Mouse (Mus musculus) limb, embryonic 10.5 days (tissue): ENCODE data around the gene Ccdc28b. TPM values are rescaled to one million over a fixed set of nuclear protein-coding genes. Genes with fewer than 3 reads are reported as not detected.

ENCODE experiments used
- DNase-seq: peaks from one replicate; pipeline ENCODE4 v3.0.0-alpha.2; 2017; ENCODE audit warnings: low spot score
- H3K27ac ChIP-seq: fragments of 300-500 bp; sonication (generic); 2 replicates; pipeline ENCODE4 v1.5.1; 2016; ENCODE audit warnings: mild to moderate bottlenecking
- H3K27me3 ChIP-seq: fragments of 300-500 bp; sonication (generic); 2 replicates; pipeline ENCODE4 v1.6.1; 2016; ENCODE audit warnings: low read depth, mild to moderate bottlenecking; ENCODE audit not compliant: poor library complexity, severe bottlenecking
- H3K36me3 ChIP-seq: fragments of 300-500 bp; sonication (generic); 2 replicates; pipeline ENCODE4 v1.6.1; 2016; ENCODE audit warnings: mild to moderate bottlenecking, moderate library complexity
- H3K4me1 ChIP-seq: fragments of 300-500 bp; sonication (generic); 2 replicates; pipeline ENCODE4 v1.6.1; 2016
- H3K4me3 ChIP-seq: fragments of 300-500 bp; sonication (generic); 2 replicates; pipeline ENCODE4 v1.5.1; 2016; ENCODE audit warnings: mild to moderate bottlenecking, moderate library complexity
- H3K9me3 ChIP-seq: fragments of 300-500 bp; sonication (generic); replicated peaks from 2 replicates; pipeline ENCODE4 v1.6.1; 2016; ENCODE audit warnings: mild to moderate bottlenecking
- WGBS: fragments of 180-500 bp; shearing (Covaris S2); methylation state at CpG from one replicate; pipeline ENCODE4 v1.1.7; 2016; 5-methylcytosine and 5-hydroxymethylcytosine counted together
- polyA plus RNA-seq: library from polyadenylated mRNA; unstranded; fragments of >200 nt; fragmentation: Nextera tagmentation; extraction: Ambion mirVana; gene quantifications from 2 replicates; pipeline ENCODE4 v1.2.1, GENCODE M21; 2016

Ccdc28b gene
- polyA plus RNA-seq, 1 experiment from 2014 or later: 42.3 TPM

GRCm38 (mm10) chr4:129600233-129601158 is 23.3 kb downstream of the Ccdc28b start, which contains the start of the genes Eif3i and Tmem234:
Eif3i (minus strand) TSS chr4:129600648.
Tmem234 (plus strand) TSS chr4:129600668.
- under 1% methylated on average over 74 of the region's 74 CpGs for WGBS
- Histone ChIP-seq H3K27me3 (no peaks in the 10 kb centered on the region), H3K4me1 (peaks cover 28% of the 10 kb centered on the region), H3K36me3 (peaks cover 77% of the 10 kb centered on the region), H3K27ac (peak within 1 kb of the TSS; percentile 93), H3K4me3 (peak within 1 kb of the TSS; percentile 100), H3K9me3 (no peaks in the 10 kb centered on the region)
- DNase-seq: peak; percentile 91

GRCm38 (mm10) chr4:129588865-129589264 is 34.9 kb downstream of the Ccdc28b start:
- Histone ChIP-seq H3K27ac (no peak overlapping the region), H3K27me3 (no peaks in the 10 kb centered on the region), H3K4me1 (peaks cover 22% of the 10 kb centered on the region), H3K9me3 (no peaks in the 10 kb centered on the region), H3K36me3 (peaks cover 40% of the 10 kb centered on the region), H3K4me3 (no peak overlapping the region)
- WGBS: 81% methylated on average over 4 of the region's 4 CpGs
- DNase-seq: no peak

GRCm38 (mm10) chr4:129586943-129587342 is 36.8 kb downstream of the Ccdc28b start:
- no peak for DNase-seq
- Histone ChIP-seq H3K9me3 (no peaks in the 10 kb centered on the region), H3K36me3 (peaks cover 21% of the 10 kb centered on the region), H3K27me3 (no peaks in the 10 kb centered on the region), H3K4me1 (peaks cover 22% of the 10 kb centered on the region), H3K4me3 (no peak overlapping the region), H3K27ac (no peak overlapping the region)
- WGBS: 67% methylated on average over 1 of the region's 1 CpGs

GRCm38 (mm10) chr4:129585773-129586172 is 38.0 kb downstream of the Ccdc28b start:
- Histone ChIP-seq H3K9me3 (no peaks in the 10 kb centered on the region), H3K36me3 (peaks cover 10% of the 10 kb centered on the region), H3K4me3 (peak overlapping the region; percentile 56; the same call in 1 of the 2 replicates), H3K4me1 (peaks cover 22% of the 10 kb centered on the region), H3K27ac (0 out of 2 replicates have a peak overlapping the region, but pooled peaks have one; percentile 79), H3K27me3 (no peaks in the 10 kb centered on the region)
- WGBS: 77% methylated on average over 9 of the region's 9 CpGs
- no peak for DNase-seq

GRCm38 (mm10) chr4:129584884-129585608 is 38.7 kb downstream of the Ccdc28b start:
- H3K36me3 ChIP-seq: peaks cover 2% of the 10 kb centered on the region
- H3K4me3 ChIP-seq: peak overlapping the region; percentile 56
- no peaks in the 10 kb centered on the region for H3K27me3 ChIP-seq
- peak overlapping the region; percentile 79 for H3K27ac ChIP-seq
- peak; percentile 87 for DNase-seq
- peaks cover 22% of the 10 kb centered on the region for H3K4me1 ChIP-seq
- H3K9me3 ChIP-seq: no peaks in the 10 kb centered on the region
- 2% methylated on average over 36 of the region's 36 CpGs for WGBS

- no peak for DNase-seq
- Histone ChIP-seq H3K4me3 (peak overlapping the region; percentile 56), H3K27me3 (no peaks in the 10 kb centered on the region), H3K27ac (peak overlapping the region; percentile 79; the same call in 1 of the 2 replicates), H3K36me3 (no peaks in the 10 kb centered on the region), H3K9me3 (no peaks in the 10 kb centered on the region), H3K4me1 (peaks cover 22% of the 10 kb centered on the region)
- 69% methylated on average over 1 of the region's 1 CpGs for WGBS
Observed at GRCm38 (mm10) chr4:129584370-129584769, 39.4 kb downstream of the Ccdc28b start.

GRCm38 (mm10) chr4:129582251-129582650 is 41.5 kb downstream of the Ccdc28b start:
- H3K9me3 ChIP-seq: no peaks in the 10 kb centered on the region
- no peaks in the 10 kb centered on the region for H3K36me3 ChIP-seq
- no peak for DNase-seq
- H3K4me3 ChIP-seq: no peak overlapping the region
- H3K4me1 ChIP-seq: peaks cover 18% of the 10 kb centered on the region
- H3K27ac ChIP-seq: no peak overlapping the region
- WGBS: 91% methylated on average over 1 of the region's 1 CpGs
- 0 out of 2 replicates have a peak, but pooled peaks cover 4% of the 10 kb centered on the region for H3K27me3 ChIP-seq

GRCm38 (mm10) chr4:129580347-129580746 is 43.4 kb downstream of the Ccdc28b start:
- H3K36me3 ChIP-seq: no peaks in the 10 kb centered on the region
- no peak overlapping the region for H3K27ac ChIP-seq
- WGBS: 80% methylated on average over 7 of the region's 7 CpGs
- no peak for DNase-seq
- peaks cover 23% of the 10 kb centered on the region for H3K4me1 ChIP-seq
- no peaks in the 10 kb centered on the region for H3K9me3 ChIP-seq
- H3K4me3 ChIP-seq: no peak overlapping the region
- H3K27me3 ChIP-seq: 0 out of 2 replicates have a peak, but pooled peaks cover 4% of the 10 kb centered on the region

GRCm38 (mm10) chr4:129578466-129578865 is 45.3 kb downstream of the Ccdc28b start, which contains the start of gene Fam167b:
Fam167b (minus strand) TSS chr4:129578549.
- Histone ChIP-seq H3K27ac (no peak within 1 kb of the TSS), H3K27me3 (0 out of 2 replicates have a peak, but pooled peaks cover 4% of the 10 kb centered on the region), H3K4me3 (peak within 1 kb of the TSS; percentile 24; the same call in 1 of the 2 replicates), H3K4me1 (peaks cover 18% of the 10 kb centered on the region), H3K9me3 (no peaks in the 10 kb centered on the region), H3K36me3 (no peaks in the 10 kb centered on the region)
- DNase-seq: no peak
- 91% methylated on average over 5 of the region's 5 CpGs for WGBS

- no peaks in the 10 kb centered on the region for H3K9me3 ChIP-seq
- H3K36me3 ChIP-seq: no peaks in the 10 kb centered on the region
- no peak for DNase-seq
- H3K4me1 ChIP-seq: peaks cover 25% of the 10 kb centered on the region
- no peak overlapping the region for H3K4me3 ChIP-seq
- H3K27me3 ChIP-seq: 0 out of 2 replicates have a peak, but pooled peaks cover 4% of the 10 kb centered on the region
- WGBS: 86% methylated on average over 7 of the region's 7 CpGs
- H3K27ac ChIP-seq: no peak overlapping the region
Observed at GRCm38 (mm10) chr4:129577688-129578087, 46.1 kb downstream of the Ccdc28b start.

- H3K4me1 ChIP-seq: peaks cover 25% of the 10 kb centered on the region
- no peaks in the 10 kb centered on the region for H3K36me3 ChIP-seq
- H3K9me3 ChIP-seq: no peaks in the 10 kb centered on the region
- peak overlapping the region; percentile 62; the same call in 1 of the 2 replicates for H3K27ac ChIP-seq
- DNase-seq: peak; percentile 70
- H3K27me3 ChIP-seq: 0 out of 2 replicates have a peak, but pooled peaks cover 4% of the 10 kb centered on the region
- H3K4me3 ChIP-seq: peak overlapping the region; percentile 24
- 43% methylated on average over 21 of the region's 21 CpGs for WGBS
Observed at GRCm38 (mm10) chr4:129576863-129577491, 46.8 kb downstream of the Ccdc28b start.

GRCm38 (mm10) chr4:129575171-129575844 is 48.4 kb downstream of the Ccdc28b start:
- Histone ChIP-seq H3K9me3 (no peaks in the 10 kb centered on the region), H3K36me3 (no peaks in the 10 kb centered on the region), H3K4me3 (no peak overlapping the region), H3K4me1 (peaks cover 25% of the 10 kb centered on the region), H3K27ac (peak overlapping the region; percentile 80), H3K27me3 (0 out of 2 replicates have a peak, but pooled peaks cover 4% of the 10 kb centered on the region)
- peak; percentile 52 for DNase-seq
- whole genome bisulfite sequencing: 38% methylated on average over 7 of the region's 8 CpGs
